Mouse (Mus musculus): Measurements from ENCODE around the gene Arid1b.
A peak's percentile ranks its signal among the peaks of the same experiment; 100 is the strongest.

DNA sequence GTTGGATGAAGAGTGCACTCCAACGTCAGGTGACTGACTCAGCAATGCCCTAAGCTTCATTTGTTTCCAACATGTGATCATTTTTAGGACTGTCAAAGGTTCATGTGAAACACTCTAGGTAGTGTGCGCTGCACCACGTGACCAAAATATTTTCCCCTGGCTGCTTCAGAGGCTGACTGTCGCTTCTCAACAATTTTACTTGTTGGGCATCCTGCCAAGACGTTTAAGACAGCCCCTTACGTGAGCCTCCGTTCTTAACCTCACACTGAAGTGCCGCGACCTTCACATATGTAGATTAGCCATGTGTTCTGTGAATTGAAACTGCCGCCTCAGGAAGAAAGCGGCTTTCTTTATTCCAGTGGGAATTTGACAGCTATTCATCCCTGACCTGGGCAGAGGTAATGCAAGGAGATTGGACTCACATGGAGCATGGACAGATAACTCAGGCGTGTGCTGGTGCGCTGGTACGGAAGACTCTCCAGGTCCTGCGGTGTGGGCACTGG lies 13.1 kb downstream of the Arid1b start:
- TF ChIP-seq CTCF (conservative IDR thresholded peaks at IDR 0.05 in 1 of 2, IDR thresholded peaks at IDR 0.05 in 1 of 2; ENCODE audit: low read depth in 2 of 2, low read length in 2 of 2) = no peak
- TF ChIP-seq ZC3H11A (IDR thresholded peaks at IDR 0.05; ENCODE audit: low read depth, low read length) = no peak
- no peak for TF ChIP-seq JUND (conservative IDR thresholded peaks at IDR 0.05; ENCODE audit: low read depth, low read length)
- TF ChIP-seq POLR2A (IDR thresholded peaks at IDR 0.05; ENCODE audit: low read depth, low read length) = no peak
- TF ChIP-seq HCFC1 (IDR thresholded peaks at IDR 0.05; ENCODE audit: low read depth, low read length) = no peak
- no peak for TF ChIP-seq ZKSCAN1 (IDR thresholded peaks at IDR 0.05; ENCODE audit: borderline replicate concordance, low read depth, low read length)
- peak; percentile 95 for TF ChIP-seq MAX (IDR thresholded peaks at IDR 0.05; ENCODE audit: low read length)

Data from CH12.LX (cell line).